Mouse (Mus musculus) ovary, postnatal 14 days (tissue): Measurements from ENCODE around the gene Tbc1d10b.

Source experiments
- DNase-seq: peaks from one replicate; pipeline ENCODE4 v3.0.0; 2022; ENCODE audit warnings: low spot score

Gene Tbc1d10b

GRCm38 (mm10) chr7:127152464-127152863 is 55.8 kb downstream of the Tbc1d10b start:
- DNase-seq = no peak

- DNase-seq = no peak
Measured at GRCm38 (mm10) chr7:127147901-127148300, 60.4 kb downstream of the Tbc1d10b start.
